Mouse (Mus musculus) liver, adult 2 months (tissue): ENCODE measurements around the gene Crim1.

Source experiments
- CTCF ChIP-seq: fragments of 200-500 bp; IDR thresholded peaks from 2 replicates; pipeline ENCODE4 v1.5.1; 2011; ENCODE audit warnings: low read depth, low read length, control low read depth
- POLR2A ChIP-seq: fragments of 200-500 bp; IDR thresholded peaks from 2 replicates; pipeline ENCODE4 v1.6.1; 2011; ENCODE audit warnings: low read length, control low read depth; ENCODE audit not compliant: insufficient read depth; ENCODE audit errors: extremely low read depth

GRCm38 (mm10) chr17:78279191-78279590 is 79.1 kb downstream of the Crim1 start:
- no peak for TF ChIP-seq POLR2A
- TF ChIP-seq CTCF: no peak
